Mouse (Mus musculus): ENCODE results near the gene Hoxd8. TPM values are rescaled to one million over a fixed set of nuclear protein-coding genes. Genes with fewer than 3 reads are reported as not detected.

The Hoxd8 gene
- total and polyA plus RNA-seq, 2 experiments, result 0.06 TPM; not detected in 1

GRCm38 (mm10) chr2:74681594-74682531 is 22.6 kb upstream of the Hoxd8 start:
- H3K36me3 ChIP-seq (ENCODE audit: control insufficient read depth, insufficient read depth, low read length), result no peaks in the 10 kb centered on the region
- no peaks in the 10 kb centered on the region; the same call in 1 of the 2 replicates for H3K4me1 ChIP-seq (ENCODE audit: control insufficient read depth, insufficient read depth, low read length)
- no peak overlapping the region for H3K4me3 ChIP-seq (ENCODE audit: insufficient read depth, low read depth, low read length)
- no peak overlapping the region for H3K27ac ChIP-seq (replicated peaks; ENCODE audit: insufficient read depth, low read depth, low read length)
- 3% methylated on average over 74 of the region's 78 CpGs for WGBS
- peaks cover 45% of the 10 kb centered on the region for H3K27me3 ChIP-seq (ENCODE audit: control insufficient read depth, insufficient read depth, low read length)
- H3K9ac ChIP-seq (ENCODE audit: low read depth, low read length), result no peak overlapping the region
- no peak for TF ChIP-seq CTCF (IDR thresholded peaks at IDR 0.05; ENCODE audit: low read depth, low read length)
- TF ChIP-seq POLR2A (IDR thresholded peaks at IDR 0.05; ENCODE audit: extremely low read depth, insufficient read depth, low read length), result no peak
- DNase-seq (ENCODE audit: extremely low read depth, low read depth, low spot score), result no peak
- H3K79me2 ChIP-seq (ENCODE audit: control insufficient read depth, insufficient read depth, low read length), result no peaks in the 10 kb centered on the region

- 3% methylated on average over 44 of the region's 51 CpGs for WGBS
- H3K36me3 ChIP-seq (ENCODE audit: control insufficient read depth, insufficient read depth, low read length), result no peaks in the 10 kb centered on the region
- no peak for TF ChIP-seq CTCF (IDR thresholded peaks at IDR 0.05; ENCODE audit: low read depth, low read length)
- no peak for TF ChIP-seq POLR2A (IDR thresholded peaks at IDR 0.05; ENCODE audit: extremely low read depth, insufficient read depth, low read length)
- no peaks in the 10 kb centered on the region for H3K79me2 ChIP-seq (ENCODE audit: control insufficient read depth, insufficient read depth, low read length)
- H3K4me3 ChIP-seq (ENCODE audit: insufficient read depth, low read depth, low read length), result no peak overlapping the region
- H3K9ac ChIP-seq (ENCODE audit: low read depth, low read length), result no peak overlapping the region
- no peak for DNase-seq (ENCODE audit: extremely low read depth, low read depth, low spot score)
- peaks cover 52% of the 10 kb centered on the region for H3K27me3 ChIP-seq (ENCODE audit: control insufficient read depth, insufficient read depth, low read length)
- H3K27ac ChIP-seq (replicated peaks; ENCODE audit: insufficient read depth, low read depth, low read length), result no peak overlapping the region
- no peaks in the 10 kb centered on the region; the same call in 1 of the 2 replicates for H3K4me1 ChIP-seq (ENCODE audit: control insufficient read depth, insufficient read depth, low read length)
Measured at GRCm38 (mm10) chr2:74682796-74683195, 21.6 kb upstream of the Hoxd8 start.

GRCm38 (mm10) chr2:74683471-74683951 is 20.9 kb upstream of the Hoxd8 start:
- no peak overlapping the region for H3K27ac ChIP-seq (replicated peaks; ENCODE audit: insufficient read depth, low read depth, low read length)
- no peak overlapping the region for H3K4me3 ChIP-seq (ENCODE audit: insufficient read depth, low read depth, low read length)

GRCm38 (mm10) chr2:74684106-74684505 is 20.3 kb upstream of the Hoxd8 start:
- no peak overlapping the region for H3K4me3 ChIP-seq (ENCODE audit: insufficient read depth, low read depth, low read length)
- no peak overlapping the region for H3K9ac ChIP-seq (ENCODE audit: low read depth, low read length)
- H3K27me3 ChIP-seq (ENCODE audit: control insufficient read depth, insufficient read depth, low read length), result peaks cover 56% of the 10 kb centered on the region
- H3K79me2 ChIP-seq (ENCODE audit: control insufficient read depth, insufficient read depth, low read length), result no peaks in the 10 kb centered on the region
- 4% methylated on average over 12 of the region's 12 CpGs for WGBS
- H3K27ac ChIP-seq (replicated peaks; ENCODE audit: insufficient read depth, low read depth, low read length), result no peak overlapping the region
- H3K36me3 ChIP-seq (ENCODE audit: control insufficient read depth, insufficient read depth, low read length), result no peaks in the 10 kb centered on the region
- H3K4me1 ChIP-seq (ENCODE audit: control insufficient read depth, insufficient read depth, low read length), result no peaks in the 10 kb centered on the region; the same call in 1 of the 2 replicates
- TF ChIP-seq CTCF (IDR thresholded peaks at IDR 0.05; ENCODE audit: low read depth, low read length) (no peak), POLR2A (IDR thresholded peaks at IDR 0.05; ENCODE audit: extremely low read depth, insufficient read depth, low read length) (no peak)
- no peak for DNase-seq (ENCODE audit: extremely low read depth, low read depth, low spot score)

More at GRCm38 (mm10) chr2:74683471-74683951, 20.9 kb upstream of the Hoxd8 start:
- DNase-seq (ENCODE audit: extremely low read depth, low read depth, low spot score), result no peak
- H3K27me3 ChIP-seq (ENCODE audit: control insufficient read depth, insufficient read depth, low read length), result peaks cover 56% of the 10 kb centered on the region
- TF ChIP-seq CTCF (IDR thresholded peaks at IDR 0.05; ENCODE audit: low read depth, low read length) (no peak), POLR2A (IDR thresholded peaks at IDR 0.05; ENCODE audit: extremely low read depth, insufficient read depth, low read length) (no peak)
- no peak overlapping the region for H3K9ac ChIP-seq (ENCODE audit: low read depth, low read length)
- H3K36me3 ChIP-seq (ENCODE audit: control insufficient read depth, insufficient read depth, low read length), result no peaks in the 10 kb centered on the region
- no peaks in the 10 kb centered on the region for H3K79me2 ChIP-seq (ENCODE audit: control insufficient read depth, insufficient read depth, low read length)
- H3K4me1 ChIP-seq (ENCODE audit: control insufficient read depth, insufficient read depth, low read length), result no peaks in the 10 kb centered on the region; the same call in 1 of the 2 replicates
- 4% methylated on average over 18 of the region's 18 CpGs for WGBS

GRCm38 (mm10) chr2:74685059-74685603 is 19.3 kb upstream of the Hoxd8 start:
- H3K4me1 ChIP-seq (ENCODE audit: control insufficient read depth, insufficient read depth, low read length), result no peaks in the 10 kb centered on the region; the same call in 1 of the 2 replicates
- no peaks in the 10 kb centered on the region for H3K36me3 ChIP-seq (ENCODE audit: control insufficient read depth, insufficient read depth, low read length)
- WGBS, result 18% methylated on average over 4 of the region's 4 CpGs
- no peak overlapping the region for H3K27ac ChIP-seq (replicated peaks; ENCODE audit: insufficient read depth, low read depth, low read length)
- TF ChIP-seq POLR2A (IDR thresholded peaks at IDR 0.05; ENCODE audit: extremely low read depth, insufficient read depth, low read length) (no peak), CTCF (IDR thresholded peaks at IDR 0.05; ENCODE audit: low read depth, low read length) (no peak)
- H3K27me3 ChIP-seq (ENCODE audit: control insufficient read depth, insufficient read depth, low read length), result peaks cover 50% of the 10 kb centered on the region
- DNase-seq (ENCODE audit: extremely low read depth, low read depth, low spot score), result no peak
- H3K9ac ChIP-seq (ENCODE audit: low read depth, low read length), result no peak overlapping the region
- no peaks in the 10 kb centered on the region for H3K79me2 ChIP-seq (ENCODE audit: control insufficient read depth, insufficient read depth, low read length)
- no peak overlapping the region for H3K4me3 ChIP-seq (ENCODE audit: insufficient read depth, low read depth, low read length)

All from liver, adult 2 months (tissue).